25 mouse cellular contexts compared by ENCODE assay signal in genomic region chr7:114139400-114139799, GRCm38 (mm10). TPM values are rescaled to one million over a fixed set of nuclear protein-coding genes. Genes with fewer than 3 reads are reported as not detected.
DNase-seq lines count a peak whose midpoint lies in the region; ATAC-seq and TF ChIP-seq lines count a peak whose summit lies in the region.
"Had no signal": no experiment of that assay in that cellular context is flagged by ENCODE, and none has a peak within 500 bp of the region (broad histone marks: within the 10 kb centered on the region; RNA-seq: fewer than 3 reads in every experiment).

No protein-coding gene starts in this region.

- no peak for DNase-seq in left cerebral cortex, adult 2 months (ENCODE audit: extremely low spot score in 1 of 2, low spot score in 2 of 2)
- DNase-seq in left cerebral cortex, postnatal 14 days (ENCODE audit: low spot score in 2 of 2), result no peak
- peak; percentile 21 for DNase-seq in thymus, postnatal 14 days
- DNase-seq in thymus, postnatal 10 days (ENCODE audit: low spot score in 2 of 2), result no peak
- DNase-seq in embryo, embryonic 9.5 days (ENCODE audit: extremely low spot score), result no peak
- no peak for DNase-seq in lung, postnatal 25 days (ENCODE audit: low spot score)
- DNase-seq: adrenal gland, postnatal 10 days; adrenal gland, postnatal 36 days; B cell, adult 2 months; cerebellum, adult 18-20 months; cerebellum, adult 9-10 months; cerebellum, postnatal 25 days; embryo, embryonic 11 days; gastrocnemius, postnatal 10 days; gastrocnemius, postnatal 36 days; heart, postnatal 10 days; heart, postnatal 36 days had no signal

- intact Hi-C loops in left cerebral cortex, adult 2 months (cut with DNase I), result loop anchor here (5.0 kb wide), 1 partner anchor 72 kb away; no protein-coding TSS in a partner anchor
- intact Hi-C loops in left cerebral cortex, postnatal 14 days (cut with DNase I), result no loop called here

- peak; percentile 64 for ATAC-seq in CD4-positive, CD25-positive, alpha-beta regulatory T cell, adult 4 months
- peak; percentile 49 for ATAC-seq in inflammation-experienced regulatory T-cells, adult 6 months
- ATAC-seq: forebrain, embryonic 13.5 days; forebrain, embryonic 16.5 days; hindbrain, embryonic 16.5 days had no signal

- H3K27ac ChIP-seq in left cerebral cortex, adult 2 months, result peak overlapping the region; percentile 47; the same call in 1 of the 2 replicates
- H3K27ac ChIP-seq: forebrain, embryonic 10.5 days; forebrain, embryonic 13.5 days; hindbrain, embryonic 10.5 days; hindbrain, embryonic 13.5 days had no signal

- H3K4me3 ChIP-seq in left cerebral cortex, adult 2 months, result no peak overlapping the region
- H3K4me3 ChIP-seq: forebrain, embryonic 10.5 days; forebrain, embryonic 13.5 days; hindbrain, embryonic 10.5 days; hindbrain, embryonic 13.5 days had no signal

- no peak for TF ChIP-seq CTCF in left cerebral cortex, adult 2 months (IDR thresholded peaks at IDR 0.05)

RNA-seq across cellular contexts. Expression of gene Rras2, which starts 21.8 kb away (rescaled TPM):
- total RNA-seq in left cerebral cortex, adult 2 months (2021), result 10 to 100 TPM; 16.4 to 20.8 TPM
- total RNA-seq in left cerebral cortex, postnatal 14 days (2021), result 10 to 100 TPM; 43.2 to 47.3 TPM
- polyA plus RNA-seq in CD4-positive, CD25-positive, alpha-beta regulatory T cell, adult 4 months (2017; shearing (Covaris generic)), result 10 to 100 TPM in 1 of 2 experiments, 1 to 10 TPM in 1; 7.8 to 11.1 TPM
- polyA plus RNA-seq in inflammation-experienced regulatory T-cells, adult 6 months (2017; shearing (Covaris generic)), result 1 to 10 TPM; 3.3 to 5.3 (median 4.5) TPM
